ENCODE assay signal across 9 mouse cellular contexts in the genomic region with DNA sequence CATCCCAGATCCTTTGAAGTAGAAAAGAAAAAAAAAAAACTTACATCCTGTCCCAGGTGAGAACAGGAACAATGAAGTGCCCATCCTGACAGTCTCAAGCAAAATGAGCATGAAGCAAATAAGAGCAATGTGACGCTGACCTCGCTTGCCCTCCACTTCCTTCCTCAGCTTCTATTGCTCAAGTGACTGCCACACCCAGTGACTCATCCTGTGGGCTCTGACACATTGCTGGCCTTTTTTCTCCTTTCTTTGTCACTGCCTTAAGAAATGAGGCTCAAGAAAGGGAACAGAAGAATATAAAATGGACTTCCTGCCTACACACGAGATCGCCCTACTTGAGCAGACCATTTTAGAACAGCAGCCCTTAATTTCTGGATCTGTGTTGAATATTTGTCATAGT. TPM values are rescaled to one million over a fixed set of nuclear protein-coding genes. Genes with fewer than 3 reads are reported as not detected.
DNase-seq lines count a peak whose midpoint lies in the region; ATAC-seq and TF ChIP-seq lines count a peak whose summit lies in the region.
"Had no signal": no experiment of that assay in that cellular context is flagged by ENCODE, and none has a peak within 500 bp of the region (broad histone marks: within the 10 kb centered on the region; RNA-seq: fewer than 3 reads in every experiment).

No protein-coding gene starts in this region.

- 71% methylated on average over 4 of the region's 4 CpGs for WGBS in kidney, embryonic 16.5 days
- 51% methylated on average over 4 of the region's 4 CpGs for WGBS in intestine, postnatal 0 days
- 84% methylated on average over 4 of the region's 4 CpGs for WGBS in hindbrain, embryonic 13.5 days
- WGBS in hindbrain, embryonic 16.5 days = 85% methylated on average over 4 of the region's 4 CpGs

- H3K27me3 ChIP-seq in kidney, embryonic 16.5 days (ENCODE audit: insufficient read depth, low read length) = no peaks in the 10 kb centered on the region
- no peaks in the 10 kb centered on the region for H3K27me3 ChIP-seq in intestine, postnatal 0 days (replicated peaks; ENCODE audit: control insufficient read depth, insufficient read depth, low read length)
- H3K27me3 ChIP-seq in hindbrain, embryonic 13.5 days = no peaks in the 10 kb centered on the region
- H3K27me3 ChIP-seq in hindbrain, embryonic 16.5 days (replicated peaks; ENCODE audit: control insufficient read depth, insufficient read depth, low read length) = no peaks in the 10 kb centered on the region

- H3K4me2 ChIP-seq in kidney, embryonic 16.5 days (replicated peaks; ENCODE audit: low read depth, low read length) = no peak overlapping the region
- no peak overlapping the region for H3K4me2 ChIP-seq in intestine, postnatal 0 days (replicated peaks; ENCODE audit: low read depth)
- no peak overlapping the region for H3K4me2 ChIP-seq in hindbrain, embryonic 13.5 days
- H3K4me2 ChIP-seq in hindbrain, embryonic 16.5 days (ENCODE audit: low read length) = no peak overlapping the region

- no peak overlapping the region for H3K4me3 ChIP-seq in kidney, embryonic 16.5 days (ENCODE audit: low read length)
- H3K4me3 ChIP-seq in intestine, postnatal 0 days (ENCODE audit: low read depth, low read length) = no peak overlapping the region
- no peak overlapping the region for H3K4me3 ChIP-seq in hindbrain, embryonic 13.5 days
- no peak overlapping the region for H3K4me3 ChIP-seq in hindbrain, embryonic 16.5 days (ENCODE audit: low read length)
- H3K4me3 ChIP-seq: hindbrain, embryonic 10.5 days had no signal

- DNase-seq in kidney, adult 18-20 months = peak; percentile 27
- DNase-seq in brain, adult 2 months (ENCODE audit: low read depth, low spot score) = peak; percentile 62
- DNase-seq in right cerebral cortex, postnatal 36 days (ENCODE audit: low spot score in 2 of 2) = no peak

- no peaks in the 10 kb centered on the region for H3K9me3 ChIP-seq in kidney, embryonic 16.5 days (ENCODE audit: low read length)
- no peaks in the 10 kb centered on the region for H3K9me3 ChIP-seq in intestine, postnatal 0 days (ENCODE audit: control insufficient read depth)
- H3K9me3 ChIP-seq in hindbrain, embryonic 13.5 days = no peaks in the 10 kb centered on the region
- H3K9me3 ChIP-seq in hindbrain, embryonic 16.5 days (ENCODE audit: control insufficient read depth, low read length) = no peaks in the 10 kb centered on the region
- H3K9me3 ChIP-seq: hindbrain, embryonic 10.5 days had no signal

- H3K27ac ChIP-seq in kidney, embryonic 16.5 days (ENCODE audit: low read length) = no peak overlapping the region
- H3K27ac ChIP-seq in intestine, postnatal 0 days (ENCODE audit: low read depth, low read length) = no peak overlapping the region
- H3K27ac ChIP-seq in hindbrain, embryonic 13.5 days = no peak overlapping the region
- H3K27ac ChIP-seq in hindbrain, embryonic 16.5 days (ENCODE audit: low read depth, low read length) = no peak overlapping the region
- H3K27ac ChIP-seq: hindbrain, embryonic 10.5 days had no signal

- TF ChIP-seq CTCF in intestine, postnatal 0 days (IDR thresholded peaks at IDR 0.05; ENCODE audit: low read depth) = no peak

- no peaks in the 10 kb centered on the region for H3K36me3 ChIP-seq in kidney, embryonic 16.5 days (ENCODE audit: insufficient read depth, low read length)
- H3K36me3 ChIP-seq in intestine, postnatal 0 days (ENCODE audit: control insufficient read depth, insufficient read depth) = no peaks in the 10 kb centered on the region
- H3K36me3 ChIP-seq in hindbrain, embryonic 13.5 days = peaks cover 11% of the 10 kb centered on the region
- H3K36me3 ChIP-seq in hindbrain, embryonic 16.5 days (ENCODE audit: control insufficient read depth, insufficient read depth, low read length) = no peaks in the 10 kb centered on the region; the same call in 1 of the 2 replicates
- H3K36me3 ChIP-seq: hindbrain, embryonic 10.5 days had no signal

- H3K9ac ChIP-seq in kidney, embryonic 16.5 days (replicated peaks; ENCODE audit: low read length) = no peak overlapping the region
- no peak overlapping the region for H3K9ac ChIP-seq in intestine, postnatal 0 days (ENCODE audit: low read depth, low read length)
- no peak overlapping the region for H3K9ac ChIP-seq in hindbrain, embryonic 13.5 days
- H3K9ac ChIP-seq in hindbrain, embryonic 16.5 days (ENCODE audit: low read depth, low read length) = no peak overlapping the region

- ATAC-seq in kidney, embryonic 16.5 days (ENCODE audit: low FRiP score, low TSS enrichment) = no peak
- ATAC-seq in intestine, postnatal 0 days = peak; percentile 68
- ATAC-seq in neutrophil, adult 5-6 weeks (ENCODE audit: extremely low read depth, insufficient number of reproducible peaks, low FRiP score, poor library complexity, severe bottlenecking) = peak; percentile 100
- ATAC-seq in hindbrain, embryonic 13.5 days (ENCODE audit: low FRiP score) = no peak
- ATAC-seq in hindbrain, embryonic 16.5 days = no peak

- H3K4me1 ChIP-seq in kidney, embryonic 16.5 days (ENCODE audit: insufficient read depth, low read length) = no peaks in the 10 kb centered on the region
- no peaks in the 10 kb centered on the region for H3K4me1 ChIP-seq in intestine, postnatal 0 days (replicated peaks; ENCODE audit: control insufficient read depth, insufficient read depth, low read length)
- peaks cover 3% of the 10 kb centered on the region; the same call in 1 of the 2 replicates for H3K4me1 ChIP-seq in hindbrain, embryonic 13.5 days (replicated peaks)
- no peaks in the 10 kb centered on the region for H3K4me1 ChIP-seq in hindbrain, embryonic 16.5 days (ENCODE audit: control insufficient read depth, insufficient read depth, low read depth, low read length)
- H3K4me1 ChIP-seq: hindbrain, embryonic 10.5 days had no signal

RNA-seq across cellular contexts. Expression of gene Pid1, which starts 42.9 kb away (rescaled TPM):
- polyA plus RNA-seq in kidney, embryonic 16.5 days (2015; fragmentation: Nextera tagmentation; extraction: Ambion mirVana) = 34.1 and 37.6 TPM in 2 replicates
- 35.1 and 37.4 TPM in 2 replicates for polyA plus RNA-seq in intestine, postnatal 0 days (2015; fragmentation: Nextera tagmentation; extraction: Ambion mirVana)
- 9.4 and 14.7 TPM in 2 replicates for total RNA-seq in neutrophil, adult 5-6 weeks (2017)
- polyA plus RNA-seq in hindbrain, embryonic 13.5 days (2015; fragmentation: Nextera tagmentation; extraction: Ambion mirVana) = 145 and 171 TPM in 2 replicates
- polyA plus RNA-seq in hindbrain, embryonic 16.5 days (2015; fragmentation: Nextera tagmentation; extraction: Ambion mirVana) = 105 and 107 TPM in 2 replicates

Comparison
In these comparisons a context has a peak if more than half of its experiments do, and no peak if none do; other contexts are left out.
1. DNase-seq: peak in kidney, adult 18-20 months (single experiment) and brain, adult 2 months (single experiment); none in right cerebral cortex, postnatal 36 days (0 of 2).
2. ATAC-seq: peak in intestine, postnatal 0 days (single experiment) and neutrophil, adult 5-6 weeks (single experiment); none in kidney, embryonic 16.5 days (single experiment), hindbrain, embryonic 13.5 days (single experiment) and hindbrain, embryonic 16.5 days (single experiment).